Mouse (Mus musculus): ENCODE data around the gene Unc13b.

- TF ChIP-seq POLR2A (IDR thresholded peaks at IDR 0.05; ENCODE audit: borderline replicate concordance, low read depth, low read length) (no peak), CTCF (IDR thresholded peaks at IDR 0.05; ENCODE audit: low read depth, low read length) (no peak)
Measured at GRCm38 (mm10) chr4:43285476-43285875, 226.7 kb downstream of the Unc13b start.
